In genomic region chr7:129142599-129142949, GRCm38 (mm10) we compare ENCODE assay signal across 17 mouse cellular contexts.
A peak's percentile ranks its signal among the peaks of the same experiment; 100 is the strongest.
DNase-seq lines count a peak whose midpoint lies in the region; ATAC-seq and TF ChIP-seq lines count a peak whose summit lies in the region.
"Had no signal": no experiment of that assay in that cellular context is flagged by ENCODE, and none has a peak within 500 bp of the region (broad histone marks: within the 10 kb centered on the region; RNA-seq: fewer than 3 reads in every experiment).

No protein-coding gene starts in this region.

- no peak for ATAC-seq in hindbrain, postnatal 0 days
- ATAC-seq: forebrain, embryonic 16.5 days had no signal

- peak; percentile 27; the same call in 1 of the 2 replicates for TF ChIP-seq CTCF in hindbrain, postnatal 0 days (IDR thresholded peaks at IDR 0.05; ENCODE audit: low read depth)
- TF ChIP-seq CTCF in kidney, adult 2 months (conservative IDR thresholded peaks at IDR 0.05; ENCODE audit: insufficient read depth, insufficient read length, low read depth, low read length) = no peak; the same call in 1 of the 2 replicates

- H3K27me3 ChIP-seq in hindbrain, postnatal 0 days (ENCODE audit: insufficient read depth, low read length) = no peaks in the 10 kb centered on the region
- no peaks in the 10 kb centered on the region for H3K27me3 ChIP-seq in hindbrain, embryonic 10.5 days (ENCODE audit: insufficient read depth, poor library complexity, severe bottlenecking)
- H3K27me3 ChIP-seq in kidney, adult 2 months (replicated peaks; ENCODE audit: control insufficient read depth, insufficient read depth, low read length) = no peaks in the 10 kb centered on the region
- H3K27me3 ChIP-seq: hindbrain, embryonic 15.5 days; stomach, embryonic 15.5 days had no signal

- H3K36me3 ChIP-seq in hindbrain, postnatal 0 days (ENCODE audit: insufficient read depth, low read length) = no peaks in the 10 kb centered on the region
- no peaks in the 10 kb centered on the region for H3K36me3 ChIP-seq in hindbrain, embryonic 10.5 days
- H3K36me3 ChIP-seq in kidney, adult 2 months (ENCODE audit: control insufficient read depth, insufficient read depth, low read length) = no peaks in the 10 kb centered on the region
- H3K36me3 ChIP-seq: hindbrain, embryonic 15.5 days; stomach, embryonic 15.5 days had no signal

- WGBS in hindbrain, postnatal 0 days = 60% methylated on average over 5 of the region's 5 CpGs
- WGBS in hindbrain, embryonic 10.5 days = 67% methylated on average over 5 of the region's 5 CpGs
- 35% methylated on average over 5 of the region's 5 CpGs for WGBS in kidney, adult 2 months

- no peak overlapping the region for H3K9ac ChIP-seq in hindbrain, postnatal 0 days (replicated peaks; ENCODE audit: low read length)
- H3K9ac ChIP-seq: hindbrain, embryonic 15.5 days; stomach, embryonic 15.5 days had no signal

- no peak overlapping the region for H3K27ac ChIP-seq in hindbrain, postnatal 0 days
- H3K27ac ChIP-seq in hindbrain, embryonic 10.5 days = no peak overlapping the region; the same call in 1 of the 2 replicates
- H3K27ac ChIP-seq in kidney, adult 2 months (ENCODE audit: insufficient read depth, low read depth, low read length) = no peak overlapping the region
- H3K27ac ChIP-seq: heart, adult 2 months; hindbrain, embryonic 15.5 days; stomach, embryonic 15.5 days had no signal

- TF ChIP-seq POLR2A in kidney, adult 2 months (IDR thresholded peaks at IDR 0.05; ENCODE audit: low read depth, low read length) = no peak

- H3K4me2 ChIP-seq in hindbrain, postnatal 0 days (ENCODE audit: low read depth, low read length) = no peak overlapping the region
- H3K4me2 ChIP-seq: hindbrain, embryonic 15.5 days; stomach, embryonic 15.5 days had no signal

- H3K4me3 ChIP-seq in hindbrain, postnatal 0 days (ENCODE audit: low read length) = no peak overlapping the region
- no peak overlapping the region for H3K4me3 ChIP-seq in hindbrain, embryonic 10.5 days
- H3K4me3 ChIP-seq in kidney, adult 2 months (ENCODE audit: insufficient read depth, low read depth, low read length) = no peak overlapping the region
- H3K4me3 ChIP-seq: erythroblast, embryonic 14.5 days; heart, adult 2 months; hindbrain, embryonic 15.5 days; stomach, embryonic 15.5 days had no signal

- peak; percentile 15 for DNase-seq in hindbrain, postnatal 0 days (ENCODE audit: low spot score)
- DNase-seq in hindbrain, embryonic 10.5 days (ENCODE audit: low spot score) = no peak
- DNase-seq in ES-CJ7 (ENCODE audit: low read depth, low spot score) = peak; percentile 17
- DNase-seq in kidney, adult 2 months = peak; percentile 40
- DNase-seq in kidney, postnatal 36 days = peak; percentile 5 to 33
- DNase-seq in cerebellum, postnatal 36 days = no peak
- no peak for DNase-seq in yolk sac, embryonic 10.5 days (ENCODE audit: low spot score)
- DNase-seq: adrenal gland, adult 2 months; cerebellum, adult 11-12 months; heart, adult 2 months; lung, postnatal 4 days; retina, postnatal 1 day; thymus, postnatal 14 days had no signal

- H3K9me3 ChIP-seq in hindbrain, postnatal 0 days (ENCODE audit: low read length) = no peaks in the 10 kb centered on the region
- H3K9me3 ChIP-seq in hindbrain, embryonic 10.5 days = no peaks in the 10 kb centered on the region
- H3K9me3 ChIP-seq: hindbrain, embryonic 15.5 days; stomach, embryonic 15.5 days had no signal

- H3K4me1 ChIP-seq in hindbrain, postnatal 0 days (ENCODE audit: insufficient read depth, low read length) = no peaks in the 10 kb centered on the region
- H3K4me1 ChIP-seq in hindbrain, embryonic 10.5 days (replicated peaks) = peaks cover 19% of the 10 kb centered on the region
- no peaks in the 10 kb centered on the region for H3K4me1 ChIP-seq in kidney, adult 2 months (ENCODE audit: control insufficient read depth, insufficient read depth, low read length)
- H3K4me1 ChIP-seq: hindbrain, embryonic 15.5 days; stomach, embryonic 15.5 days had no signal

Comparison
In these comparisons a context has a peak if more than half of its experiments do, and no peak if none do; other contexts are left out.
1. DNase-seq: peak in hindbrain, postnatal 0 days (single experiment), ES-CJ7 (single experiment), kidney, adult 2 months (single experiment) and kidney, postnatal 36 days (2 of 2); none in hindbrain, embryonic 10.5 days (single experiment), cerebellum, postnatal 36 days (0 of 2) and yolk sac, embryonic 10.5 days (single experiment).